8 mouse cellular contexts compared by ENCODE assay signal in genomic region chr4:120387496-120387895, GRCm38 (mm10). TPM values are rescaled to one million over a fixed set of nuclear protein-coding genes. Genes with fewer than 3 reads are reported as not detected.
DNase-seq lines count a peak whose midpoint lies in the region; ATAC-seq and TF ChIP-seq lines count a peak whose summit lies in the region.

No protein-coding gene starts in this region.

- no peak overlapping the region for H3K9ac ChIP-seq in lung, postnatal 0 days (replicated peaks; ENCODE audit: low read depth)
- no peak overlapping the region for H3K9ac ChIP-seq in hindbrain, embryonic 13.5 days

- peak; percentile 69 for TF ChIP-seq CTCF in lung, postnatal 0 days (IDR thresholded peaks at IDR 0.05)

- peak; percentile 76 for ATAC-seq in frontal cortex, adult (ENCODE audit: low TSS enrichment)
- ATAC-seq in granulocyte monocyte progenitor cell, adult 5-6 weeks (replicated peaks; ENCODE audit: poor library complexity, severe bottlenecking), result peak; percentile 35
- no peak for ATAC-seq in lung, postnatal 0 days
- ATAC-seq in hindbrain, embryonic 13.5 days (ENCODE audit: low FRiP score), result no peak

- H3K27me3 ChIP-seq in lung, postnatal 0 days (replicated peaks; ENCODE audit: insufficient read depth, low read length), result no peaks in the 10 kb centered on the region
- H3K27me3 ChIP-seq in hindbrain, embryonic 13.5 days, result peaks cover 3% of the 10 kb centered on the region; the same call in 1 of the 2 replicates

- no peaks in the 10 kb centered on the region for H3K9me3 ChIP-seq in lung, postnatal 0 days (ENCODE audit: low read length)
- H3K9me3 ChIP-seq in hindbrain, embryonic 13.5 days, result no peaks in the 10 kb centered on the region

- TF ChIP-seq EP300 in lung, postnatal 0 days (IDR thresholded peaks at IDR 0.05), result no peak

- no peak for DNase-seq in frontal cortex, postnatal 25 days (ENCODE audit: low spot score in 2 of 2)
- DNase-seq in ovary, postnatal 36 days (ENCODE audit: low spot score), result peak; percentile 21
- DNase-seq in ovary, adult 18-20 months (ENCODE audit: low spot score), result no peak
- peak; percentile 54 for DNase-seq in lung, postnatal 0 days (ENCODE audit: low spot score)
- no peak for DNase-seq in cerebellum, adult 9-11 months

- no peak overlapping the region for H3K4me2 ChIP-seq in lung, postnatal 0 days (replicated peaks; ENCODE audit: low read depth, low read length)
- H3K4me2 ChIP-seq in hindbrain, embryonic 13.5 days, result no peak overlapping the region

- no peak overlapping the region for H3K4me3 ChIP-seq in lung, postnatal 0 days (ENCODE audit: low read depth, low read length)
- H3K4me3 ChIP-seq in hindbrain, embryonic 13.5 days, result no peak overlapping the region

- no peak overlapping the region for H3K27ac ChIP-seq in lung, postnatal 0 days (ENCODE audit: low read length)
- H3K27ac ChIP-seq in hindbrain, embryonic 13.5 days, result no peak overlapping the region

- 39% methylated on average over 4 of the region's 4 CpGs for WGBS in lung, postnatal 0 days
- WGBS in hindbrain, embryonic 13.5 days, result 53% methylated on average over 4 of the region's 4 CpGs

- no peaks in the 10 kb centered on the region for H3K36me3 ChIP-seq in lung, postnatal 0 days (ENCODE audit: insufficient read depth, low read length)
- H3K36me3 ChIP-seq in hindbrain, embryonic 13.5 days, result no peaks in the 10 kb centered on the region

- H3K4me1 ChIP-seq in lung, postnatal 0 days (ENCODE audit: insufficient read depth, low read depth, low read length), result no peaks in the 10 kb centered on the region
- no peaks in the 10 kb centered on the region for H3K4me1 ChIP-seq in hindbrain, embryonic 13.5 days (replicated peaks)

RNA-seq across cellular contexts. Expression of gene Scmh1, which starts 17.6 kb away (rescaled TPM):
- total RNA-seq in granulocyte monocyte progenitor cell, adult 5-6 weeks (2014; fragmentation: Nextera tagmentation), result 58.8 and 61.4 TPM in 2 replicates
- total RNA-seq in granulocyte monocyte progenitor cell, adult 5-6 weeks (2017), result 7.8 and 10.1 TPM in 2 replicates
- 24.6 and 26.1 TPM in 2 replicates for polyA plus RNA-seq in lung, postnatal 0 days (2015; fragmentation: Nextera tagmentation; extraction: Ambion mirVana)
- polyA plus RNA-seq in hindbrain, embryonic 13.5 days (2015; fragmentation: Nextera tagmentation; extraction: Ambion mirVana), result 84.7 and 85.7 TPM in 2 replicates

Comparison
In these comparisons a context has a peak if more than half of its experiments do, and no peak if none do; other contexts are left out.
1. DNase-seq: peak in ovary, postnatal 36 days (single experiment) and lung, postnatal 0 days (single experiment); none in frontal cortex, postnatal 25 days (0 of 2), ovary, adult 18-20 months (single experiment) and cerebellum, adult 9-11 months (single experiment).
2. ATAC-seq: peak in frontal cortex, adult (single experiment) and granulocyte monocyte progenitor cell, adult 5-6 weeks (single experiment); none in lung, postnatal 0 days (single experiment) and hindbrain, embryonic 13.5 days (single experiment).